Mouse (Mus musculus): ENCODE data around the gene H1foo. TPM values are rescaled to one million over a fixed set of nuclear protein-coding genes. Genes with fewer than 3 reads are reported as not detected.

H1foo gene
- polyA plus RNA-seq, 1 experiment from 2014 or later: not detected

Other genes starting within 250 kb of the H1foo start
- gene Tmem40, start 182.5 kb upstream of the H1foo start, polyA plus RNA-seq (2018): 0.49 to 1.5 TPM (median 0.86 TPM) in 3 replicates
- 0.33 to 0.35 TPM (median 0.34 TPM) in 3 replicates for gene Cand2, start 170.4 kb upstream of the H1foo start, polyA plus RNA-seq (2018)
- 1,117 to 2,121 TPM (median 1,999 TPM) in 3 replicates for gene Rpl32, start 136.2 kb upstream of the H1foo start, polyA plus RNA-seq (2018)
- 0.16 to 0.32 TPM in 2 of 3 replicates, not detected in the other for gene Efcab12, start 106.5 kb upstream of the H1foo start, polyA plus RNA-seq (2018)
- 4.7 to 9.4 TPM (median 5.9 TPM) in 3 replicates for gene Mbd4, start 91.6 kb upstream of the H1foo start, polyA plus RNA-seq (2018)
- 3.6 to 9.3 TPM (median 6.3 TPM) in 3 replicates for gene Ift122, start 91.5 kb upstream of the H1foo start, polyA plus RNA-seq (2018)
- gene Rho, start 13.2 kb upstream of the H1foo start, polyA plus RNA-seq (2018): not detected in 3 replicates
- gene Plxnd1, start 50.1 kb downstream of the H1foo start, polyA plus RNA-seq (2018): 130 to 283 TPM (median 243 TPM) in 3 replicates
- 8.9 to 13.1 TPM (median 11.1 TPM) in 3 replicates for gene Tmcc1, start 248.5 kb downstream of the H1foo start, polyA plus RNA-seq (2018)